Mouse (Mus musculus) left cerebral cortex, adult 2 months (tissue): ENCODE data around the gene Larp4b. TPM values are rescaled to one million over a fixed set of nuclear protein-coding genes. Genes with fewer than 3 reads are reported as not detected.

Source experiments
- DNase-seq, 2 experiments: peaks; one replicate each; pipeline ENCODE4 v3.0.0; 2021 to 2022; ENCODE audit warnings: low spot score in 2 of 2, mixed read lengths in 1 of 2; ENCODE audit errors: extremely low spot score in 1 of 2
- H3K27ac ChIP-seq: fragments of 200-600 bp; 2 replicates; pipeline ENCODE4 v1.8.1; 2022
- H3K4me3 ChIP-seq: fragments of 200-600 bp; 2 replicates; pipeline ENCODE4 v1.8.1; 2022
- CTCF ChIP-seq: fragments of 200-600 bp; IDR thresholded peaks from 2 replicates; pipeline ENCODE4 v1.8.1; 2022; ENCODE audit warnings: antibody characterized with exemption, mild to moderate bottlenecking, moderate library complexity
- intact Hi-C: fragments of 180-260 bp; cut with DNase I; formaldehyde crosslinking; loops from one replicate; pipeline ENCODE4 v1.15.1; 2025
- total RNA-seq, 2 experiments: library from RNA; stranded (reverse); gene quantifications; 2 replicates each; pipeline ENCODE4 v1.2.3; 2021

Gene Larp4b
- total RNA-seq, 2 experiments from 2014 or later, result 70.5 to 76.6 TPM

- no peak for TF ChIP-seq CTCF
- no peak for DNase-seq
- H3K4me3 ChIP-seq, result no peak overlapping the region
- intact Hi-C loops, result loop anchor here (5.0 kb wide), 1 partner anchor 453 kb away; no protein-coding TSS in a partner anchor
- no peak overlapping the region for H3K27ac ChIP-seq
These were observed 90.6 kb downstream of the Larp4b start for GRCm38 (mm10) chr13:9184281-9184680.

GRCm38 (mm10) chr13:9184716-9185115 lies 91.0 kb downstream of the Larp4b start:
- DNase-seq, result peak in 1 of 2 experiments; percentile 8
- intact Hi-C loops, result loop anchor here (5.0 kb wide), 1 partner anchor 453 kb away; no protein-coding TSS in a partner anchor
- no peak overlapping the region for H3K4me3 ChIP-seq
- no peak overlapping the region for H3K27ac ChIP-seq
- no peak for TF ChIP-seq CTCF

DNA sequence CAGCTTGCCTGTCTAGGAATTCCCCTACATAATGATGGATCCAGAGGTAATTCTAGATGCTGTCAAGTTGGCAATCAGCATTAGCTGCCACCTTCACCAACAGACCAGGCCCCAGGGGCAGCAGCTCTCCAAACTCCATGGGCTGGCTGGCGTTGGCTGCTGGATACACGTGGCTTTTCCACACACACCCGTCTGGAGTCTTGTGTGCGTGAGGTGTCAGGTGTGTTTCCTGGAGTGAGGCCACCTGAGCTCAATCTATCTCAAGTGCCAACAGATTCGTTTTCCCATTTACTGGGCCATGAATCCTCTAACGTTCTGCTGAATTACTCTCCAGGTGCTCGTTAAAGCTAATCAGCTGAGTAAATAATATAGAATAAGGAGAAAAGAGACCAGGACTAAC lies 93.5 kb downstream of the Larp4b start:
- Histone ChIP-seq H3K4me3 (no peak overlapping the region), H3K27ac (no peak overlapping the region)
- intact Hi-C loops, result no loop called here
- peak; percentile 7 to 10 for DNase-seq
- TF ChIP-seq CTCF, result no peak

GRCm38 (mm10) chr13:9187566-9188530 lies 94.2 kb downstream of the Larp4b start:
- intact Hi-C loops, result no loop called here
- peak; percentile 7 to 15 for DNase-seq
- H3K4me3 ChIP-seq, result no peak overlapping the region
- H3K27ac ChIP-seq, result no peak overlapping the region
- TF ChIP-seq CTCF, result no peak

DNA sequence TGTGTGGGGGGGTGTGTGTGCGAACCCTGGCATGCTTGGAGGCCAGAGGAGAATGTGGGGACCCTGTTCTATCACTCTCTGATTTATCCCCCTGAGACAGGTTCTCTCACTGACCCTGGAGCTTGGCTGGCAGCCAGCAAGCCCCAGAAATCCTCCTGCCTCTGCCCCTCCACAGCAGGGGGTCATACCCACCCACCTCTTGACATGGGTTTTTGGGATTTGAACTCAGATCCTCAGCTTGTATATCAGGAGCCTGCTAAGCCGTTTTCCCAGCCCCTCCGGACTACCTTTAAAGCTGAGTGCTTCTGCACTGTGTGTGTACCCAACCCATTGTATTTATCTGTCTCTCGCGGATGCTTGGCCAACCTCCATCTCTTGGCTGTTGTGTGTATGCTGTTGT lies 95.8 kb downstream of the Larp4b start:
- Histone ChIP-seq H3K27ac (no peak overlapping the region), H3K4me3 (no peak overlapping the region)
- intact Hi-C loops, result no loop called here
- no peak for TF ChIP-seq CTCF
- peak in 1 of 2 experiments; percentile 6 for DNase-seq

GRCm38 (mm10) chr13:9191172-9192140 lies 97.8 kb downstream of the Larp4b start:
- no peak; the same call in 1 of the 2 replicates for TF ChIP-seq CTCF
- Histone ChIP-seq H3K27ac (peak overlapping the region; percentile 84), H3K4me3 (no peak overlapping the region)
- DNase-seq, result peak; percentile 75 to 80
- intact Hi-C loops, result loop anchor here (1.0 to 2.0 kb wide), 2 partner anchors 48 to 85 kb away; partner anchors contain the start of gene Dip2c

- DNase-seq, result peak in 1 of 2 experiments; percentile 7
- no peak for TF ChIP-seq CTCF
- Histone ChIP-seq H3K27ac (no peak overlapping the region), H3K4me3 (no peak overlapping the region)
- intact Hi-C loops, result no loop called here
These were observed 99.2 kb downstream of the Larp4b start for GRCm38 (mm10) chr13:9192797-9193330.

GRCm38 (mm10) chr13:9194656-9195055 lies 101.0 kb downstream of the Larp4b start:
- no peak for DNase-seq
- peak; percentile 30 for TF ChIP-seq CTCF
- Histone ChIP-seq H3K27ac (no peak overlapping the region), H3K4me3 (no peak overlapping the region)
- intact Hi-C loops, result no loop called here

DNA sequence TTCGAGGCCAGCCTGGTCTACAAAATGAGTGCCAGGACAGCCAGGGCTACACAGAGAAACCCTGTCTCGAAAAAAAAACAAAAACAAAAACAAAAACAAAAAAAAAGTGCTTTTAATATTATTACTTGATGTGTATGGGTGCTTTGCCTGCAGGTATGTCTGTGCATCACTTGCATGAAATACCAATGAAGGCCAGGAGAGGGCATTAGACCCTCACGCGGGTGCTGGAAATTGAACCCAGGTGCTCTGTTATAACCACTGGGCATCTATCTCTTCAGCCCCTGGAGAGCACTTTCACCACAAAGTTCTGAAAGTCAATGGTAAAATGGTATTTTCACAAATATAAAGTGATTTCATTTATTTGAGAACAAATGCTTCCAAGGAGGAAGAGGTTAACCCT lies 101.9 kb downstream of the Larp4b start:
- TF ChIP-seq CTCF, result no peak; the same call in 1 of the 2 replicates
- Histone ChIP-seq H3K27ac (no peak overlapping the region), H3K4me3 (no peak overlapping the region)
- intact Hi-C loops, result no loop called here
- DNase-seq, result peak in 1 of 2 experiments; percentile 5

DNA sequence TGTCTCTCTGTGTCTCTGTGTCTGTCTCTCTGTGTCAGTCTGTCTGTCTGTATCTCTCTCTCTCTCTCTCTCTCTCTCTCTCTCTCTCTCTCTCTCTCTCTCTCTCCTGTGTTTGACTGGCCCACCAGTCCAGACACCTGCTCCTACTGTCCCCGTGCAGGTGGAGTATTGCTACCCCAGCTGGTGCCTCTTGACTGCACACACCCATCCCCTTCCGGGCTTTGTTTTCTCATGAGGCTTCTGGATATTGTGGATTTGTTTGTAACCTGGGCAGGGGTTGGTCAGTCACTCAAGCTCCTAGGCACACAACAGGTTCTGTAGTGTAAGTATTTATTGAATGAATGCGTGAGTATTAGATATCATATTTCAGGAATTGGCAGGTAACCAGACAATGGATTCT lies 104.4 kb downstream of the Larp4b start:
- intact Hi-C loops, result no loop called here
- H3K27ac ChIP-seq, result no peak overlapping the region
- no peak for TF ChIP-seq CTCF
- H3K4me3 ChIP-seq, result no peak overlapping the region
- DNase-seq, result peak in 1 of 2 experiments; percentile 4
